Mouse (Mus musculus) bone marrow macrophage, adult 2 months (primary cell): Measurements from ENCODE around the gene Pygo2.

Experiments
- CTCF ChIP-seq: IDR thresholded peaks from 2 replicates; pipeline ENCODE4 v1.5.1; 2012; ENCODE audit warnings: low read depth, mild to moderate bottlenecking, low read length, moderate library complexity
- POLR2A ChIP-seq: IDR thresholded peaks from 2 replicates; pipeline ENCODE4 v1.6.1; 2012; ENCODE audit warnings: mild to moderate bottlenecking, low read depth, low read length, borderline replicate concordance

DNA sequence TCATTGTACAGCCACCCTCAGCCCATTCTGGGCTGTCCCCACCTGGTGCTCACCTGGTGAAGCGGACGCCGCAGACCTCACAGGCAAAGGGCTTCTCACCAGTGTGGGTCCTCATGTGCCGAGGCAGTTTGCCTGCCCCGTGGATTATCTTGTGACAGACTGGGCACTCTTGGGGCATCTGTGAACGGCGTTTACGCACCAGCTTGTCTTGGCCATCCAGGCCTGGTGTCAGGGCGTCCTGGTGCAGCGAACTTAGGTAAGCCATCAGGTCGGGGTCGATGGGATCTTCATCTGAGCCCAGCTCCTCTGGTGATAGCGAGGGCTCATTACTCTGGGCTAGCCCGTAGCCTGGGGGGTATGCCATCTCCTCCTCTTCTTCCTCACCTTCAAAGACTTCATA lies 49.7 kb upstream of the Pygo2 start:
- TF ChIP-seq POLR2A (no peak), CTCF (no peak)
